Mouse (Mus musculus): ENCODE data around the gene Rab15. TPM values are rescaled to one million over a fixed set of nuclear protein-coding genes. Genes with fewer than 3 reads are reported as not detected.
"Not testable (repeated sequence)": the region's sequence is repeated elsewhere in the genome, so short reads cannot be mapped to it uniquely, and the experiment has no call there.

Gene Rab15
- total RNA-seq (2021) = 1 to 10 TPM; 5.2 to 7.6 TPM
- long read RNA-seq, experiment 1, partial matches to known transcripts = 0 of 3 reads
- long read RNA-seq, experiment 1, other reads (novel, unspliced or antisense) = 2 of 3 reads
- long read RNA-seq, experiment 2, transcript Rab15-201 (7 exons, 3,158 nt) = major isoform, 6 of 9 reads
- long read RNA-seq, experiment 2, partial matches to known transcripts = 0 of 9 reads
- long read RNA-seq, experiment 2, other reads (novel, unspliced or antisense) = 2 of 9 reads

DNA sequence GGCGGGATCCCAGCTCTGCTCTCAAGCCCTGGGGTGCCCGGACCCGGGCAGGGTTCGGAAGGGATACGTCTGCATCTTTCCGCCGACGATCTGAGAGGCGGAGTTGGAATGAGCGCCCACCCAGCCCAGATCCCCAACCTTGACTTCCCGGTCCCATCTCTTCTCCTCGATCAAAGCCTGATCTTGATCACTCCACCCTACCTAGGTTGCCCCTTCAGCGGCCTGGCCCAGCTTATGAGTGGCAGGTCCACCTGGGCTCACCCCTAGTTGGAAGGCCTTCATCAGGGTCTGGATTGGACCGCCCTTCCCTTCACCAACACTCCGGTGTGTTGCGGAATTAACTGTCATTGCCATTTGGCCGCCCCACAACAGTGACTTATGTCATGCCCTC, at the start of gene Rab15:
TSS of gene Rab15 (minus strand) at position 258 of the 391 bp plus-strand sequence.
- DNase-seq = no peak

DNA sequence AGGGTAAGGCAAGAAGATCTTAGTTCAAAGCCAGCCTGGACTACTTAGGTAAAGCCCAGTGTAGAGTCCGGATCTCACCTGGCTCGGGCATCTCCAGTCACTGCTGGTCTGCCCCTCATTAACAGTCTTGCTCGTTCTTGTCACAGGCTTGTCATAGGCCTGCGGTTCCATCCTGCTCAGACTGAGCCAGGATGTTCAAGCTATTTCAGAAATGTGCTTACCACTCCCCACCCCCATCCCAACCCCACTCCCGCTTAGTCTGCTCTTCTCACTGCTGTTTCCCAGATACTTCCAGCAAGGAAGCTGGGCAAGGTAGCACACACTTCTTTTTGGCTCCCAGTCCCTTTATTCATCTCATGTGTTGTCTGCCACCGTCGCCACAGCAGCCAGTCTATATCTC, 46.9 kb upstream of the Rab15 start:
- DNase-seq = no peak

DNA sequence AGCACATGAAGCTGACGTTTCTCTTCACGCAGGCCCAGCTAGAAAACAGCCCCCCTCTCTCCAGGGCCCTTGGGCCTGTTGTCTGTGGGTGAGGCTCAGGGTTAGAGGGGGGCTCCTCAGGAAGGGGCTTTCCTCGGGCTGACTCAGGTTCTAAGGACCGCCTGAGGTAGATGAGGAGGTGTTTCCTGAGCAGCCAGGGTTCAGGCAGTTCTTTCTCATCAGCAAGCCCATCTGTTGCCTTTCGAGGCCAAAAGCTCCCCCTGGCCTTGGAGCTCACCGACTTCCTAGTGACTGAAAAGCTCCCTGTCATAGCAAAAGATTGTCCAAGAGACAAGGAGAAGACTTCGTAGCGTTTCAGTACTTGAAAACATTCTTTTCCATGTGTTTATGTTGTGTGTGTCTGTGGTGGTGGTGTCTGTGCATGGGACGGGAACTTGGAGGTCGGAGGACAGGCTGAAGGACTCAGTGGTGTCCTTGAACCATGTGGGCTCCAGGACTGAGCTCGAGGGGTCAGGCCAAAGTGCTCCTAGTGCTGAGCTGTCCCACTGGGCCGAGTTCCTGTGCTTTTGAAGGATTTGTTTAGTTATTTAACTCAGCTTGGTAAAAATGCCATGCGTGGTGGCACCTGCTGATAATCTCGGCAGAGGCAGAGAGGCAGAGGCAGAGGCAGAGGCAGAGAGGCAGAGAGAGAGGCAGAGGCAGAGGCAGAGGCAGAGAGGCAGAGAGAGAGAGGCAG, 45.9 kb upstream of the Rab15 start:
- no peak for DNase-seq

DNA sequence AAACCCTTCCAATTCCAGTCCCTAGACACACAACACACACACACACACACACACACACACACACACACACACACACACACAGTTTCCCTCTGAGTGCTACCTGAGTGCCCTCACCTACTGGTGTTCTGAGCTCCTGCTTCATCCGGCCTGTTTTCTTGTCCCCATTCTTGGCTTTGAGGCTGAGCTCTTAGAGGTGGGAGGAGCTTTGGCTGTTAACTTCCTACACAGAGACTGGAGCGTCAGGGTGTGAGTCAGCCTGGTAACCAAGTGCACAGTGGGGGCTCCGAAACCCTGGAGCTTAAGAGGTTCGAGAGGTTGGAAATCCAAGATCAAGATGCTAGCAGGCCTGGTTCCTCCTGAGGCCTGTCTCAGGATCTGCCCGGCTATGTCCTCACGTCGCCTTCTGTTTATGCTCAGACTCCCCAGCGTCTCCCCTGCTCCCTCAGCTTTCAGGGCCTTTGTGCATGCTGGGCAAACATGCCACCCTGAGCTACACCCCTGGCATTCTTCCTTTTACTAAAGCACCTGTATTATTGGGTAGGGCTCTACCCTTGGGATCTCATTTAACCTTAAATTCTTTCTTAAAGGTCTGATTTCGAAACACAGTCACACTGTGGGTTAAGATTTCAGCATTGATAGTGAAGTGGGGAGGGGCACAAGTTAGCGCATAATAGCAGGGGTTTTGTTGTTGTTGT, 45.0 kb upstream of the Rab15 start:
- DNase-seq = no peak

DNA sequence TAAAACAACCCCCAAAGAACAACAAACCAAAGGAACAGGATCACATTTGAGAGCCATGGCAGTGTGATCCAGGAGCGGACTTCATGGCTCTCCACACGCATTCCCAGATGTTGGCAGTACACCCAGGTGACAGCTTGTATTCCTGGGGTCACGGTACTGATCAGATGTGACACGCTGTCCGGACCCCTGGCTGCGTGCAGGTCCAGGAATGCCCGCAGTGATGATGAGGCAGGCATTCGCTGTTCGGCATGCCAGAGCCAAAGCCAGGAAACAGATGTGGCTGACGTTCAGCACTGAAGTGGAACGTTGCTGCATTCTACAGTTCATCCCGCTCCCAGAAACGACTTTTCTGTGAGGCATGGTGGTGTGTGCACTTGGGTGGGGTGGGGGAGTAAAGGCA, 42.6 kb upstream of the Rab15 start:
- DNase-seq = no peak

DNA sequence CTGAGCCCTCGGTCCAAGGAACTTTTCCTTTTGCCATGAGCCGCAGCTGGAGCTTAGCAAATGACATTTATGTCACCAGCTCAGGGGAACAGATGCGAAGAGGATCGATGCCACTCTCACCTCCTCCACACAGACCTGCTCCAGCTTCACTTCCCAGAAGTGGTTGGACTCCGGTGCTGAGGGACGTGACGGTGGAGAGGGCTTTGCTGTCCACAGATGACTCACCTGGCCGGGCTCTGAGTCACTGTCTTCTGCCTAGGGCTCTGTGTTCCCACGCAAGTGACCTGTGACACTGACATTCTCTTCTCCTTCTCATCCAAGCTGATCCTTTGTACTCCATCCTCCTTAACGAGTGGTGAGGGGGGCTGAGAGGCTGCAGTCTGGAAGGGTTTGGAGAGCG, 40.9 kb upstream of the Rab15 start:
- no peak for DNase-seq

DNA sequence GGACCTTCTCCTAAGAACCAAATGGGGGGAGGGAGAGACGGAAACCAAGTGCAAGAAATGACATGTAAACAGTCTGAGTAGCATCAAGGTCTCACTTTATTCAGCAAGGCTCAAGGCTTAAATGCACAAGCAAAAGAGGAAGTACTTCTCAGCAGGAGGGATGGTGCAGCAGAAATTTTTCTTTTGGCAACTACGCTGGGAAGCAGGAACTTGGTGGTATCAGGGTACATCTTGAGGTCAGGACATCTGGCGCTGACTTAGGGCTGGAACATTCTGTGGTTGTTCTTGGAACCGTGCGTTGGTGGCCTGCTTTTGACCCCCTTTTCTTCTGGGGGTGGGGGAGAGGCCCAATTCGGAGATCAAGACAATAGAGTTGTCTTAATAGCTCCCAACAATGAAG, 36.1 kb upstream of the Rab15 start:
- DNase-seq = not testable (repeated sequence)

DNA sequence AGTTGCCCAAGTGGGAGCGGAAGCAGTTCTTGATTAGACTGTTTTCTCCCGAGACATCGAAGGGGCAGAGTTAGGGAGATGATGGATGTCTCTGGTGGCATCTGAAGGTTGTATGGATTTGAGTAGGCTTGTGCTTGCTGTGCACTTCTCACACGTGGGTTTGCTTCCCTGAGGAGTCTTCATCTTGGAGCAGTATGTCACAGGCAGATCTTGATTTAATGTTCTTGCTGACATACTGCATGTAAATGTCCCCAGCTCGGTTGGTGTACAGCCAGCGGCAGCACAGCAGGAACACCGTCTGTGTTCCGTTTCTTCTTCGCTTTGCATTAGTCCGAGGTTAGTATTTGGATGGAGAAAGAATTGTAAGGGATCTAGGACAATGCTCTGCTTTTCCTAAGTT, 34.4 kb upstream of the Rab15 start:
- no peak for DNase-seq

DNA sequence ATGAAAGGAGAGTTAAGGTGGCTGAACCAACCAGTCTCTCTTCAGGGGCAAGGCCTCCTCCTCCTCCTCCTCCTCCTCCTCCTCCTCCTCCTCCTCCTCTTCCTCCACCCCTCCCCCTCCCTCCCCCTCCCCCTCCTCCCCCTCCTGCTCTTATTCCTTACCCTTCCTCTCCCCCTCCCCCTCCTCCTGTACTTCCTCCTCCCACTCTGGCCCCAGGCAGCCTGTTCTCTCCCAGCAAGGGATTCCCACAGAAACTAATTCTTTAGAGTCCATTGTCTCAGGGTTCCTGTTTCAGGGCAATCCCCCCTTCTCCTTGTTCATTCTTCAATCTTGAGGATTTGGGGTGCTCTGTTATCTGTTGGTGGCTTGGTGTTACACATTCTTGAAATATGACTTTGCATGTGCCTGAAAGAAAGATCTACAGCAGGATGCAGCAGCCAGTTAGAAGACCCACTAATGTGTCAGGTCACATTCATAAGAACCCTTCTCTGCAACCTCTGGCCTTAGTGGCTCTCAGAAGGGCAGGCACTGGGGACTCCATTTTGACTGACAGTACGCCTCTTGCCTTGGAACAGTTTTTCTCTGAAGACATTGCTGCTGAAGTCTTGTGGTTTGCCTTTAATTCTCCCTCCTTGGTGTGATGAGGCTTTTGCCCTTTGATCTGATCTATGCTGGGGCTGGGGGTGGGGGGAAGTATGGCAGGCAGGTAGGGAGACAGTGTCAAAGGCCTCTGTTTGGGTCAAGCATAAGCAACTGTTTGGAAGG, 30.9 kb upstream of the Rab15 start:
- DNase-seq = no peak

DNA sequence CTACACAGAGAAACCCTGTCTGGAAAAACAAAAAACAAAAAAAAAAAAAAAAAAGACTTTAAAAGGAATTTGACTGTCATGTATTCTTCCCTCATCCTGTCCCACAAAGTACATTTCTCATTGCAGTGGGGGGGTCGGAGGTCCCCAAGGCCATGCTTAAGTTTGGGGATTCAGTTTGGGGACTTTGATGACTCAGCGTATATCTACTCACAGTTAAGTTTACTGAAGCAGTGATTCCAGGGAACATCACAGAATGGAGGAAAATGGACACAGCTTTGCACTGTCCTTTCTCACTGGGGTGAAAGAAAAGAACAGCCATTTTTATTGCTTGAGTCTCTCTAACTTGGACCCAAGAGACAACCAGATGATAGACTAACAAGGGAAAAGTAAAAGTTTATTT, 29.7 kb upstream of the Rab15 start:
- no peak for DNase-seq

DNA sequence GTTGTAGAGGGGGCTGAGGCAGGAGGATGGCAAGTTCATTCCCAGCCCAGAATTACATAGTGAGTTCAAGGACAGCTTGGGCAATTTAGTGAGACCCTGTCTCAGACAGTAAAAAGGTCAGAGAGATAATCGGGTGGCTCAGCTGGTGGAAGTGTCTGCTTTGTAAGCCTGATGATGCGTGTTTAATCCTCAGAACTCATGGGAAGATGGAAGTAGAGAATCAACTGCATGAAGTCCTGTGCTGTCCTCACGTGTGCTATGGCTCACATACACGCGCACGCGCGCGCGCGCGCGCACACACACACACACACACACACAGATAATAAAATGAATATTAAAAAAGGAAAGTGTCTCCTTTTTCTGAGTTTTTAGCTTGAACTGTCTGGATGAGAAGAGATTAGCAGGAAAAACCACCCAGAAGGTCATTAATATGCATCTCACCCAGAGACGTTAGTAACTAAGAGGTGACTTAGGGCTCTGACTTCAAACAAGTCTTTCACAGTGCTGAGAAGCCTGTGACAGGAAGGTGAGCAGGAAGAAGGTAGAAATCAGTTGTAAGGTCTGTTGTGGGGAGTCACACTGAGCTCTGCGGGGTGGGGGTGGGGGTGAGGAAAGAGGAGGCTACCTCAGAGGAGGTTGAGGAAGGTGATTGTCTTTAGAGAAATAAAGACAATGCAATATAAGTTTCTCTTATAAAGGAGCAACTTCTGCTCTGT, 21.8 kb upstream of the Rab15 start:
- no peak for DNase-seq

DNA sequence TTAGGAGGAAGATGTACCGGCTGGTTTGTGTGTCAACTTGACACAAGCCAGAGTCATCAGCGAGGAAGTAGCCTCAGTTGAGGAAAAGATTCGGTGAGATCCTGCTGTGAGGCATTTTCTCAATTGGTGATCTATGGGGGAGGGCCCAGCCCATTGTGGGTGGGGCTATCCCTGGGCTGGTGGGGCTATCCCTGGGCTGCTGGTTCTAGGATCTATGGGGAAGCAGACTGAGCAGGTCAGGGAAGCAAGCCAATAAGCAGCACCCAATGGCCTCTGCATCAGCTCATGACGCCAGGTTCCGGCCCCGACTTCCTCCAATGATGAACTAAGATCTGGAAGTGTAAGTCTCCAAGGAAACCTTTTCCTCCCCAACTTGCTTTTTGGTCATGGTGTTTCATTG, 17.4 kb upstream of the Rab15 start:
- no peak for DNase-seq

DNA sequence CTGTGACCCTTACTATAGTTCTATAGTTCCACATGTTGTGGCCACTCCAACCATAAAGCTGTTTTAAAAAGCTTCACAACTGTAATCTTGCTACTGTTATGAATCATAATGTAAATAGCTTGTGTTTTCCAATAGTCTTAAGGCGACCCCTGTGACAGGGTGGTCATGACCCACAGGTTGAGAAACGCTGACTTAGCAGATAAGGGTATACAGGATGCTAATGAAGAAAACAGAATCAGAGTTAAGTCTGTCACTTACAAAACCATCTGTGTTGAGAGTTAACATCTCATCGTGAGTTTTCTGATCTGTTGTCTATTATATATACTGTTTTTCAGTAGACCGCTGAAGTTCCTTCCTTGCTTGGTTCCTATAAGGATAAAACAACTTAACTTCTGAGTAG, 16.6 kb upstream of the Rab15 start:
- no peak for DNase-seq

DNA sequence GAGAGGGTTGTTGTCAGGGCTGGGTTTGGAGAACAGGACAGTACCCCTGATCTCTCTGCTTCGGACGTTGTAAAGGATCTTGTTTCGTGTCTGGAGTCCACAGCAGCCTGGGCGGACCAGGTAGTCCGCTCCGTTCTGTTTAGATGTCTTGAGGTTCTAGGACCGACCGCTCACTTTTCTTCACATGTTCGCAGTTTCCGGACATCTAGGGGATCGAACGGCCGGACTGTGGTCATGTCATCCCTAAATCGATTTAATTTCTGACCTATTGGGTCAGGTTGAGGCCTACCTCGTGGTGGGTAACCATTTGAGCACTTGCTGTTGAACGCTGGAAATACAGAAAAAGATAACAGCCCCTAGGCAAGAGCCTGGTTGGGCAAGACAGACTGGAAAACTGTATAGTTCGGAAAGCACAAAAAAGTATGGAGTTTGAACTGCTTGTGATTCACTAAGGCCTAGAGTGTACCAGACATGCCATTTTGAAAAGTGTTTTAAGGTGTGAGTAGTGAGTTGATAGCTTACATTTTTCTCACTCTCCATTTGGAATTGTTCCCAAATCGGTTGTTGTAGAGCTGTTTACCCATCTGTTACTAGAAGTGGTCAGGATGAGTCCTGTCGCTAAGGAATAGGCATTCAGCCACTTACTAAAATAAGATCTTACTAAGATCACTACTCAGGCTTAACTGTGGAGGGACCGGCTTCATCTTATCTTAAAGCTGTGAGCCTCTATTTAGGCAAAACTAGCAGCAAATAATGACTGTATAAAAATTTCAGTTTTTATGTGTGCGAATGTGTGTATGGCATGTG, 15.3 kb upstream of the Rab15 start:
- no peak for DNase-seq

DNA sequence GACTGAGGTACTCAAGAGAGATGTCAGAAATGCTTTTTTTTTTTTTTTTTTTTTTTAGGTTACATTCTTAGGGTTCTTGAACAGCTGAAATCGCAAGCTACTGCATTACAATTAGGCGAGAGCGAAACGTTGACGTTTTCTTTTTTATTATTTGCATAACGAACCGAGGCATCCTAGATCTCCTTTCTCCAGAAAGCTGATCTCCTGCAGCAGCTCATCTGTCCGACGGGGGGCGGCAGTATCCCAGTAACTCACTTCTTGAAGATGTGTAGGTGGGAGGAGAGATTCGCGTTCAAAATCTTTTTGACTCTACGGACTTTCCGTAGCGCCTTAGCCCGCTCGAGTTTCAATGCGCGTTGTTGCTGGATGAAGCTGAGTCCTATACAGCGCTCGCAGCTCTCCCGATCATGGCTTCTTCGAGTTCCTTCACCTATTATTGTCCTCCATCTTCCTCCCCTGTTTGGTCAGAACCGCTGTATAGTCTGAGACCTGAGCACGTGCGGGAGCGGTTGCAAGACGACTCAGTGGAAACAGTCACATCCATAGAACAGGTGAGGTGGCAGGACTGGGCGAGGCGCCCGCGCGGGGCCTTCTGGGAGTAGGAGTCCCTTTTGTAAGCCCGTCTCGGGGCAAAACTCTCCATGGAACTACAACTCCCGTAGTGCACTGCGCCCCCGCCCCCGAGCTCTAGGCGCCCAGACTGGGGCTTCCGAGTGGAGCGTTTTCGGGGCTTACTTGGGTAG, 14.6 kb upstream of the Rab15 start:
- DNase-seq = peak; percentile 97

DNA sequence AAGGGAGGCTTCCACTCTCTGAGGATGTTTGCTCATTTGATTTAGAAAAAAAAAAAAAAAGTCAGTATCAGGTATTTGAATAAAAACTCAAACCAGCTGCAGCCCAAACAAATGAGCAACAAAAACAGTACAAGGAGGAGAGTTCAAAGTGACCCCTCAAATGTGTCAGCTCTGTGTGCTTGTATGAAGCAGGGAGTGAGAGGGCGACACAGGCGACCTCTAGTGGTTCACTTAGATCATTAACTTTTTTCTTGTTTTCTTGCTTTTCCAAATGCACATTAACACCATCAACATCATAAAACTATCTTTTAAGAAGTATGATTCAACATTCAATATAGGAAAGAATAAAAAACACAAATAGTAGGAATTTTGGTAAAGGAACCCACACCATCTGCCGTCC, 10.0 kb upstream of the Rab15 start:
- DNase-seq = no peak

DNA sequence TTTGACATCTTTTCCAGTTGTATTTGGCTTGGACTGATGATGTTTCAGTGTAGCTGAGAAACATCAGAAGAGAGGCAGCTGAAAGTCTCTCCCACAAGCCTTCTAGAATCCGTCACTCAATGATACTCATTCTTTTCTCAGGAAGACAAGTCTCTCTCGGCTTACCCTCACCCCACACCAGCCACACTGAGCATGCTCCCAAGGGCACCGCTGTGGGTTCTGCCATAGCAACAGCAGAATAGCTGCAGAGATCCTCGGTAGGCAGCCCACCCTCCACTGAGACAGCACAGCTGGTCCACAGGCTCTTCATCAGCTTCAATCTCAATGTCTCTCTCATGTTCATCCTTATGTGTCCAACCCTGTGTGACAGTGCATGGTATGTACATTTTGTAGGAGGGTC, 2.6 kb upstream of the Rab15 start:
- DNase-seq = no peak

DNA sequence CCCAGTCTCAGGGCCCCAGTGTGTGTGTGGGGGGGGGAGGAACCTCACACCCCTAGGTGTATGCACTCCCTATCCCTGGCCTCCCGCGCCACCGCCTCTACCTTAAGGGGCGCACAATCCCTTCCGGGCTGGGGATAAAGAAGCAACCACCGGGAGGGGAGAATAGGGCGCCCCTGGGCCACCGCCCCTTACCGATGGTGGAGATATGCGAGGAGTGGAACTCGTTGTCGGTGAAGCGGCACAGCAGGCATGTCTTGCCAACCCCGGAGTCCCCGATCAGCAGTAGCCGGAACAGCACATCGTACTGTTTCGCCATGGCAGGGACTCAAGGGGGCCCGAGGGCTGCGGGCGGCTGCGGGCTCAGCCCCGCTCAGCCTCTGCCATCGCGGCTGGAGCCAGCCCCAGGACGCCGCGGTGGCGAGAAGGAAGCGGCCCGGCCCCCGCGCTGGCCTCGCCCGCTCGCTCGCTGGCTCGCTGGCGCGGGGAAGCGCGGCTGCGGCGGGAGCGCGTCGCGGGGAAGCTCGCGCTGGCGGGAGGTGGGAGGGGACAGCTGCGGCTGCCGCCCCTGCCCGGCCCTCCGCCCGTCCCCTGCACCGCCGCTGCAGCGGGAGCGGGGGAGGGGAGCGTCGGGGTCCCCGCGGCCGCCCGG, 582 bp downstream of the Rab15 start:
- peak; percentile 25 for DNase-seq

DNA sequence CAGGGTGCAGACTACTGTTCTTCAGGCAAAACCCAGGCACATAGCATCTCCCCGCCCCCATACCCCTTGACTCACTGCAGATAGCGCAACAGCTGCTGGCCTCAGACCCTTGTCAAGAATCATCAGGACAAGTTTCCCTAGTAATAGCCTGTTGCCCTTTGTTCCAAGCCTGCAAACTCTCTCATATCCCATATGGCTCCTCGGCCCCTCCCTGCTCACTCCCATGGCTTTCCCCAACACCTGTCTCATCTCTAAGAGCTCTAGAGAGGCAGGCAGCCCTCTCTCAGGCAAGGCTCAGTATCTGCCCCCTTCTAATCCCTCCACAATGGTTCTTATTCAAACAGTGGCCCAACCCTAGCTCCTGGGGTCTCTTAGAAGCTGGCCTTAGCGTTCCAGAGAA, 2.1 kb downstream of the Rab15 start:
- DNase-seq = no peak

DNA sequence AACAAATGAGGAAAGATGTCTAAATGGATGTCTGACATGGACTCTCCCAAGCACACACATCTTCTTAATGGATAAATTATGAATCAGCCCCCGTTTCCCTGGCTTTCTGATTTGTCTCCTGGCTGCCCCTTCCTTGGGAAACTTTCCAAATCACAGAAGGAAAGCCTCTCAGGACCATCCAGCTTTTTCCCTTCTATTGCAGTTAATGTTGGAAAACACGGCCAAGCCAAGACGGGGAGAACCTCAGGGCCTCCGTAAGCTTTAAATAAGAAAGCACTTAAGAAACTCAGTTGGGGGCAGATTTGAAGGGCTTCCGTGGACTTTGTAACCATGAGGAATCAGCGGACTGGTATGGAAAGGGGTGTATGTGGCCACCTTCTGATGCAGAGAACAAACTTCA, 2.9 kb downstream of the Rab15 start:
- no peak for DNase-seq
